Mouse (Mus musculus): Measurements from ENCODE around the gene Anxa8. TPM values are rescaled to one million over a fixed set of nuclear protein-coding genes. Genes with fewer than 3 reads are reported as not detected.

Gene Anxa8
- polyA plus RNA-seq, 1 experiment from 2014 or later: 12.1 TPM

GRCm38 (mm10) chr14:34075346-34075745 is 10.4 kb upstream of the Anxa8 start:
- TF ChIP-seq CTCF (IDR thresholded peaks at IDR 0.05; ENCODE audit: low read depth): no peak
- no peak overlapping the region for H3K4me3 ChIP-seq (ENCODE audit: low read depth, low read length)
- no peak overlapping the region for H3K9ac ChIP-seq (ENCODE audit: low read depth, low read length)
- WGBS: 44% methylated on average over 4 of the region's 4 CpGs
- no peaks in the 10 kb centered on the region for H3K36me3 ChIP-seq (ENCODE audit: control insufficient read depth, insufficient read depth)
- H3K4me2 ChIP-seq (replicated peaks; ENCODE audit: low read depth): no peak overlapping the region
- H3K9me3 ChIP-seq (ENCODE audit: control insufficient read depth): no peaks in the 10 kb centered on the region
- no peak for ATAC-seq
- H3K4me1 ChIP-seq (replicated peaks; ENCODE audit: control insufficient read depth, insufficient read depth, low read length): no peaks in the 10 kb centered on the region
- no peak overlapping the region for H3K27ac ChIP-seq (ENCODE audit: low read depth, low read length)
- no peaks in the 10 kb centered on the region for H3K27me3 ChIP-seq (replicated peaks; ENCODE audit: control insufficient read depth, insufficient read depth, low read length)

DNA sequence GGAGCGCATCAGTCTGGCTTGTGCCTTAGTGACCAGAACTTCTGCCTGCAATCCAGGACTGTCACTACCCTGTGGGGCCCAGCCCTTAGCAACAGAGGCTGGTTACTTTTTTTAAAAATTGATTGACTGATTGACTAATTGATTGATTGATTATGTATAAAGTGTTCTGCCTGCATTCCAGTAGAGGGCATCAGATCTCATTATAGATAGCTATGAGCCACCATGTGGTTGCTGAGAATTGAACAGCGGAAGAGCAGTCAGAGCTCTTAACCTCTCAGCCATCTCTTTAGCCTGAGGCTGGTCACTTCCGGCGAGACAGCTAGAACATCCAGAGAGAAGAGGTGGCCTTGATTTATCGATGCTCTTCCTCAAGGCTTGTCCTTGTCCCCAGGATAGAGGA is 8.6 kb upstream of the Anxa8 start:
- Histone ChIP-seq H3K9me3 (ENCODE audit: control insufficient read depth) (no peaks in the 10 kb centered on the region), H3K27me3 (replicated peaks; ENCODE audit: control insufficient read depth, insufficient read depth, low read length) (no peaks in the 10 kb centered on the region), H3K9ac (ENCODE audit: low read depth, low read length) (no peak overlapping the region), H3K4me1 (replicated peaks; ENCODE audit: control insufficient read depth, insufficient read depth, low read length) (no peaks in the 10 kb centered on the region), H3K36me3 (ENCODE audit: control insufficient read depth, insufficient read depth) (no peaks in the 10 kb centered on the region), H3K27ac (ENCODE audit: low read depth, low read length) (no peak overlapping the region), H3K4me3 (ENCODE audit: low read depth, low read length) (no peak overlapping the region), H3K4me2 (replicated peaks; ENCODE audit: low read depth) (no peak overlapping the region)
- 0 out of 2 replicates have a peak, but pooled peaks have one; percentile 6 for TF ChIP-seq CTCF (IDR thresholded peaks at IDR 0.05; ENCODE audit: low read depth)
- no peak for ATAC-seq
- 74% methylated on average over 5 of the region's 5 CpGs for WGBS

- H3K9ac ChIP-seq (ENCODE audit: low read depth, low read length): no peak overlapping the region
- no peaks in the 10 kb centered on the region for H3K27me3 ChIP-seq (replicated peaks; ENCODE audit: control insufficient read depth, insufficient read depth, low read length)
- no peak; the same call in 1 of the 2 replicates for ATAC-seq
- H3K4me2 ChIP-seq (replicated peaks; ENCODE audit: low read depth): no peak overlapping the region
- TF ChIP-seq CTCF (IDR thresholded peaks at IDR 0.05; ENCODE audit: low read depth): no peak
- H3K4me1 ChIP-seq (replicated peaks; ENCODE audit: control insufficient read depth, insufficient read depth, low read length): no peaks in the 10 kb centered on the region
- no peaks in the 10 kb centered on the region for H3K36me3 ChIP-seq (ENCODE audit: control insufficient read depth, insufficient read depth)
- H3K9me3 ChIP-seq (ENCODE audit: control insufficient read depth): no peaks in the 10 kb centered on the region
- H3K4me3 ChIP-seq (ENCODE audit: low read depth, low read length): no peak overlapping the region
- 60% methylated on average over 4 of the region's 4 CpGs for WGBS
- no peak overlapping the region for H3K27ac ChIP-seq (ENCODE audit: low read depth, low read length)
These were observed 7.5 kb upstream of the Anxa8 start for GRCm38 (mm10) chr14:34078293-34078692.

DNA sequence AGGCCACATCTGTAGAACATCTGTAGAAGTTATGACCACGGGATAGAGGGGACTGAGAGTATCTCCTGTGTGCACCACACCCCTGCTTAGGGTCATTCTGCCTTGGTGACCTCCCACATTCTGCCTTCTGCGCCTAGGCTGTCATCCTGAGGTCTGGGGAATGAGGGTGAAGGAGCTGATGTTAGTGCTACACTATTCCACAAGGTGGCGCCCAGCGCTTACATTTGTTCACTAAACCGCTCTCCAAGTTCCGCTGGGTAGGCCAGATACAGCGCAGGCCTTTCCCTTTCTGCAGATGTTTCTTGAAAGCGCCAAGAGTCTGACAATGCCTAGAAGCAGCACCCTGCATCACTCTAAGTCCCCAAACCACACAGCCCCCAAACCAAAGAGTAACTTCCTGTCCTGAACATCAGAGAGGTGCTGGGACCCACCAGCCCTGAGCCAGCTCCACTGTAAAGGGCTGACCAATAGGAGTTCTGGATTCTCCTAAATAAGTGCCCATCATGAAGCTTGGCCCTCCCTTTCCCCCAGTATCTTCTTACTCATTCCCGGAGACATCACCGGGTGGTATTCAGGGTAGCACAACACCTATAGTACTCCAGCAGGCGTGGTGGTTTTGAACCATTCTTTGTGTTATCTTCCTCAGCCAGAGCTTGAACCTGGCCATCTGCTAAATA is 5.3 kb upstream of the Anxa8 start:
- Histone ChIP-seq H3K9ac (ENCODE audit: low read depth, low read length) (no peak overlapping the region), H3K4me2 (replicated peaks; ENCODE audit: low read depth) (no peak overlapping the region), H3K4me3 (ENCODE audit: low read depth, low read length) (no peak overlapping the region), H3K36me3 (ENCODE audit: control insufficient read depth, insufficient read depth) (no peaks in the 10 kb centered on the region), H3K4me1 (replicated peaks; ENCODE audit: control insufficient read depth, insufficient read depth, low read length) (no peaks in the 10 kb centered on the region), H3K27ac (ENCODE audit: low read depth, low read length) (no peak overlapping the region), H3K27me3 (replicated peaks; ENCODE audit: control insufficient read depth, insufficient read depth, low read length) (no peaks in the 10 kb centered on the region), H3K9me3 (ENCODE audit: control insufficient read depth) (no peaks in the 10 kb centered on the region)
- TF ChIP-seq CTCF (IDR thresholded peaks at IDR 0.05; ENCODE audit: low read depth): peak; percentile 96
- WGBS: 14% methylated on average over 11 of the region's 11 CpGs
- peak; percentile 62 for ATAC-seq

GRCm38 (mm10) chr14:34086806-34087205 is 1.0 kb downstream of the Anxa8 start:
- Histone ChIP-seq H3K36me3 (ENCODE audit: control insufficient read depth, insufficient read depth) (no peaks in the 10 kb centered on the region; the same call in 1 of the 2 replicates), H3K9me3 (ENCODE audit: control insufficient read depth) (no peaks in the 10 kb centered on the region), H3K4me3 (ENCODE audit: low read depth, low read length) (no peak overlapping the region), H3K4me2 (replicated peaks; ENCODE audit: low read depth) (no peak overlapping the region), H3K27ac (ENCODE audit: low read depth, low read length) (no peak overlapping the region), H3K4me1 (replicated peaks; ENCODE audit: control insufficient read depth, insufficient read depth, low read length) (no peaks in the 10 kb centered on the region), H3K9ac (ENCODE audit: low read depth, low read length) (no peak overlapping the region), H3K27me3 (replicated peaks; ENCODE audit: control insufficient read depth, insufficient read depth, low read length) (no peaks in the 10 kb centered on the region)
- WGBS: 68% methylated on average over 4 of the region's 4 CpGs
- TF ChIP-seq CTCF (IDR thresholded peaks at IDR 0.05; ENCODE audit: low read depth): no peak
- ATAC-seq: no peak

- WGBS: 74% methylated on average over 2 of the region's 2 CpGs
- Histone ChIP-seq H3K9ac (ENCODE audit: low read depth, low read length) (no peak overlapping the region), H3K4me1 (replicated peaks; ENCODE audit: control insufficient read depth, insufficient read depth, low read length) (no peaks in the 10 kb centered on the region), H3K4me2 (replicated peaks; ENCODE audit: low read depth) (no peak overlapping the region), H3K4me3 (ENCODE audit: low read depth, low read length) (no peak overlapping the region), H3K36me3 (ENCODE audit: control insufficient read depth, insufficient read depth) (no peaks in the 10 kb centered on the region; the same call in 1 of the 2 replicates), H3K27me3 (replicated peaks; ENCODE audit: control insufficient read depth, insufficient read depth, low read length) (no peaks in the 10 kb centered on the region), H3K9me3 (ENCODE audit: control insufficient read depth) (no peaks in the 10 kb centered on the region), H3K27ac (ENCODE audit: low read depth, low read length) (no peak overlapping the region)
- ATAC-seq: no peak
- no peak for TF ChIP-seq CTCF (IDR thresholded peaks at IDR 0.05; ENCODE audit: low read depth)
These were observed 2.1 kb downstream of the Anxa8 start for GRCm38 (mm10) chr14:34087856-34088398.

All from intestine, postnatal 0 days (tissue).